Mouse (Mus musculus) intestine, embryonic 15.5 days (tissue): ENCODE results near the gene Bpifb6. TPM values are rescaled to one million over a fixed set of nuclear protein-coding genes. Genes with fewer than 3 reads are reported as not detected.

Source experiments
- polyA plus RNA-seq: library from polyadenylated mRNA; unstranded; fragments of >200 nt; fragmentation: Nextera tagmentation; extraction: Ambion mirVana; gene quantifications from 2 replicates; pipeline ENCODE4 v1.2.1, GENCODE M21; 2015

Bpifb6 gene
- polyA plus RNA-seq, 1 experiment from 2014 or later: not detected

Other genes with a start within 250 kb of the Bpifb6 start
- 0.09 TPM in 1 of 2 replicates, not detected in the other for gene Dnmt3c, start 203.7 kb upstream of the Bpifb6 start, polyA plus RNA-seq
- gene Mapre1, start 159.1 kb upstream of the Bpifb6 start, polyA plus RNA-seq: 216 and 268 TPM in 2 replicates
- 0.03 TPM in 1 of 2 replicates, not detected in the other for gene Efcab8, start 120.5 kb upstream of the Bpifb6 start, polyA plus RNA-seq
- gene Sun5, start 29.3 kb upstream of the Bpifb6 start, polyA plus RNA-seq: not detected in 2 replicates
- gene Bpifb2, start 25.3 kb upstream of the Bpifb6 start, polyA plus RNA-seq: not detected in 2 replicates
- gene Bpifb3, start 17.8 kb downstream of the Bpifb6 start, polyA plus RNA-seq: not detected in 2 replicates
- gene Bpifb4, start 37.8 kb downstream of the Bpifb6 start, polyA plus RNA-seq: not detected in 2 replicates
- not detected in 2 replicates for gene Bpifa6, start 74.6 kb downstream of the Bpifb6 start, polyA plus RNA-seq
- gene Bpifa2, start 107.9 kb downstream of the Bpifb6 start, polyA plus RNA-seq: not detected in 2 replicates
- not detected in 2 replicates for gene Bpifa3, start 229.9 kb downstream of the Bpifb6 start, polyA plus RNA-seq
- gene Bpifa1, start 242.5 kb downstream of the Bpifb6 start, polyA plus RNA-seq: not detected in 2 replicates